Mouse (Mus musculus) hematopoietic stem cell, adult 5-6 weeks (primary cell): ENCODE measurements around the gene Olfr630. TPM values are rescaled to one million over a fixed set of nuclear protein-coding genes. Genes with fewer than 3 reads are reported as not detected.
A peak's percentile ranks its signal among the peaks of the same experiment; 100 is the strongest.
"Not testable (repeated sequence)": the region's sequence is repeated elsewhere in the genome, so short reads cannot be mapped to it uniquely, and the experiment has no call there.

Experiments
- ATAC-seq, 2 experiments: fragments of 125-278 bp in 1 of 2; replicated peaks in 1 of 2; 2 replicates each; pipeline ENCODE4 v1.8.0; 2016 to 2017; ENCODE audit warnings: inconsistent platforms in 2 of 2, mild to moderate bottlenecking in 2 of 2, moderate number of reproducible peaks in 2 of 2, low read depth in 1 of 2, moderate TSS enrichment in 1 of 2; ENCODE audit not compliant: low FRiP score in 2 of 2, poor library complexity in 2 of 2, severe bottlenecking in 2 of 2, insufficient read depth in 1 of 2, low TSS enrichment in 1 of 2
- total RNA-seq: library from RNA; stranded (forward); fragments of 172-1452, 232-1000 nt; gene quantifications from 2 replicates; pipeline ENCODE4 v1.2.3, GENCODE M21; 2017

Gene Olfr630
- total RNA-seq = not detected in 2 replicates

- ATAC-seq = no peak
Measured at GRCm38 (mm10) chr7:103757233-103757632, at the start of gene Olfr630. TSS of gene Olfr630 (minus strand) at chr7:103757333.

GRCm38 (mm10) chr7:103806856-103807255, 49.7 kb upstream of the Olfr630 start:
- ATAC-seq = peak; percentile 50 to 62; a peak in 3 of 4 replicates

GRCm38 (mm10) chr7:103792669-103793388, 35.7 kb upstream of the Olfr630 start:
- ATAC-seq = peak; percentile 62 to 76

GRCm38 (mm10) chr7:103791721-103792120, 34.6 kb upstream of the Olfr630 start, which contains the start of gene Olfr67:
TSS of gene Olfr67 (minus strand) at chr7:103791821.
- no peak for ATAC-seq

GRCm38 (mm10) chr7:103779598-103779997, 22.5 kb upstream of the Olfr630 start, which contains the start of gene Olfr68:
TSS of gene Olfr68 (minus strand) at chr7:103779698.
- no peak for ATAC-seq

GRCm38 (mm10) chr7:103777652-103778051, 20.5 kb upstream of the Olfr630 start:
- 0 out of 4 replicates have a peak, but pooled peaks of 1 of the 2 experiments have one; percentile 21 for ATAC-seq

GRCm38 (mm10) chr7:103771494-103771893, 14.4 kb upstream of the Olfr630 start, which contains the start of gene Olfr69:
TSS of gene Olfr69 (minus strand) at chr7:103771594.
- no peak for ATAC-seq

GRCm38 (mm10) chr7:103767687-103768086, 10.6 kb upstream of the Olfr630 start:
- not testable (repeated sequence) for ATAC-seq

GRCm38 (mm10) chr7:103762212-103762611, 5.1 kb upstream of the Olfr630 start:
- ATAC-seq = not testable (repeated sequence)

- no peak for ATAC-seq
Measured at GRCm38 (mm10) chr7:103744843-103745242, 12.3 kb downstream of the Olfr630 start, which contains the start of gene Olfr629. TSS of gene Olfr629 (minus strand) at chr7:103744943.

GRCm38 (mm10) chr7:103730074-103730473, 27.1 kb downstream of the Olfr630 start, which contains the start of gene Olfr628:
TSS of gene Olfr628 (plus strand) at chr7:103730374.
- ATAC-seq = no peak

- ATAC-seq = not testable (repeated sequence)
Measured at GRCm38 (mm10) chr7:103716398-103716797, 40.7 kb downstream of the Olfr630 start.

- ATAC-seq = no peak
Measured at GRCm38 (mm10) chr7:103714371-103714770, 42.8 kb downstream of the Olfr630 start, which contains the start of gene Olfr243. TSS of gene Olfr243 (plus strand) at chr7:103714671.

- peak in 1 of 2 experiments; percentile 53; a peak in 1 of 4 replicates for ATAC-seq
Measured at GRCm38 (mm10) chr7:103712024-103712423, 45.1 kb downstream of the Olfr630 start.

Other genes with a start within 250 kb of the Olfr630 start
- not detected in 2 replicates for gene Olfr610, start 245.2 kb downstream of the Olfr630 start, total RNA-seq
- not detected in 2 replicates for gene Olfr611, start 236.5 kb downstream of the Olfr630 start, total RNA-seq
- not detected in 2 replicates for gene Olfr612, start 214.6 kb downstream of the Olfr630 start, total RNA-seq
- gene Olfr613, start 209.3 kb downstream of the Olfr630 start, total RNA-seq = not detected in 2 replicates
- not detected in 2 replicates for gene Olfr615, start 201.3 kb downstream of the Olfr630 start, total RNA-seq
- gene Olfr616, start 188.2 kb downstream of the Olfr630 start, total RNA-seq = not detected in 2 replicates
- gene Olfr617, start 184.3 kb downstream of the Olfr630 start, total RNA-seq = not detected in 2 replicates
- not detected in 2 replicates for gene Olfr618, start 167.2 kb downstream of the Olfr630 start, total RNA-seq
- not detected in 2 replicates for gene Olfr619, start 156.8 kb downstream of the Olfr630 start, total RNA-seq
- not detected in 2 replicates for gene Olfr620, start 144.8 kb downstream of the Olfr630 start, total RNA-seq
- not detected in 2 replicates for gene Olfr622, start 114.6 kb downstream of the Olfr630 start, total RNA-seq
- not detected in 2 replicates for gene Olfr623, start 93.6 kb downstream of the Olfr630 start, total RNA-seq
- not detected in 2 replicates for gene Olfr624, start 86.1 kb downstream of the Olfr630 start, total RNA-seq
- gene Olfr625-ps1, start 74.6 kb downstream of the Olfr630 start, total RNA-seq = not detected in 2 replicates
- not detected in 2 replicates for gene Olfr243, start 42.7 kb downstream of the Olfr630 start, total RNA-seq
- not detected in 2 replicates for gene Olfr628, start 27.0 kb downstream of the Olfr630 start, total RNA-seq
- not detected in 2 replicates for gene Olfr629, start 12.4 kb downstream of the Olfr630 start, total RNA-seq
- gene Olfr69, start 14.3 kb upstream of the Olfr630 start, total RNA-seq = not detected in 2 replicates
- gene Olfr68, start 22.4 kb upstream of the Olfr630 start, total RNA-seq = 0.88 TPM in 1 of 2 replicates, not detected in the other
- gene Olfr67, start 34.5 kb upstream of the Olfr630 start, total RNA-seq = not detected in 2 replicates
- gene Hbb-bt, start 56.7 kb upstream of the Olfr630 start, total RNA-seq = 14.9 and 19.7 TPM in 2 replicates
- gene Hbb-bs, start 70.8 kb upstream of the Olfr630 start, total RNA-seq = 47.4 and 80.7 TPM in 2 replicates
- gene Hbb-bh2, start 83.2 kb upstream of the Olfr630 start, total RNA-seq = not detected in 2 replicates
- gene Hbb-bh1, start 85.8 kb upstream of the Olfr630 start, total RNA-seq = not detected in 2 replicates
- gene Hbb-y, start 95.9 kb upstream of the Olfr630 start, total RNA-seq = not detected in 2 replicates
- gene Olfr66, start 128.9 kb upstream of the Olfr630 start, total RNA-seq = not detected in 2 replicates
- gene Olfr64, start 137.2 kb upstream of the Olfr630 start, total RNA-seq = not detected in 2 replicates
- gene Olfr65, start 146.2 kb upstream of the Olfr630 start, total RNA-seq = not detected in 2 replicates
- not detected in 2 replicates for gene Olfr631, start 171.5 kb upstream of the Olfr630 start, total RNA-seq
- gene Olfr632, start 177.0 kb upstream of the Olfr630 start, total RNA-seq = 1.6 TPM in 1 of 2 replicates, not detected in the other
- gene Olfr633, start 187.1 kb upstream of the Olfr630 start, total RNA-seq = not detected in 2 replicates
- not detected in 2 replicates for gene Olfr635, start 213.8 kb upstream of the Olfr630 start, total RNA-seq
- gene Olfr638, start 241.4 kb upstream of the Olfr630 start, total RNA-seq = not detected in 2 replicates